Mouse (Mus musculus) heart, postnatal 36 days (tissue): ENCODE data around the gene Vstm5. TPM values are rescaled to one million over a fixed set of nuclear protein-coding genes. Genes with fewer than 3 reads are reported as not detected.

Experiments
- DNase-seq, 2 experiments: peaks; one replicate each; pipeline ENCODE4 v3.0.0; 2021 to 2022
- intact Hi-C: fragments of 180-260 bp; cut with DNase I; formaldehyde crosslinking; loops from one replicate; pipeline ENCODE4 v1.15.1; 2025
- total RNA-seq, 2 experiments: library from RNA; stranded (reverse); gene quantifications; 2 replicates each; pipeline ENCODE4 v1.2.3; 2021

The Vstm5 gene
- total RNA-seq, 2 experiments from 2014 or later = 0.19 to 0.38 TPM

DNA sequence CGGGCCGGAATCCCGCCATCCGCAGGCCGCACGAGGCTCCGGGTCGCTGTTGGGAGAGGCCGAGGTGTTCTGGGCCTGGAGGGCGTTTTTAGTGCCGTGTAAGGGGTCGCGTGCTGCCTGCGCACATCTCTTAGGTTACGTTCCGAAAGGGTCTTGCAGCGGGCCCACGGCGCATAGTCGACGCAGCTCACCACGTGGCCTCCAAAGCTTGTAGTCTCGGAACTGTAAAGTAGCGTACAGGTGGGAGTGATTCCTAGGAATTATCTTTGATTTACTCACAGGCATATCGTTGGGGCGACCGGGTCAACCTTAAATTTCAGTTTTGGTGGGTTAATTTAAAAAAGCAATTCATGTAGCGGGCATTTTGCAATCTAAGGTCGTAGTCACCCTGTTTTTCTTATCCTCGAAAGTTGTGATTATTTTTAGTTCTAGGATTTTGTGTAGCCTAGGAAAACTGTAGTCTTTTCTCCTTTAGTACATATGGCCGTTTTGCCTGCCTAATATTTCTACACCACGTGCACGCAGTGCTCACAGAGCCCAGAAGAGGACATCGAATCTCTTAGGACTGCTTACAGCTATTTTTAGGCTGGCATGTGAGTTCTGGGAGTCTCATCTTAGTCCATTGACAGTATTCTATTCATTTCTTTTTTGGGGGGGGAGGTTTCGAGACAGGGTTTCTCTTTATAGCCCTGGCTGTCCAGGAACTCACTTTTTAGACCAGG, 67.7 kb downstream of the Vstm5 start, which contains the start of gene 4931406C07Rik:
TSS of gene 4931406C07Rik (minus strand) at position 51 of the 722 bp plus-strand sequence.
- no peak for DNase-seq
- intact Hi-C loops = loop anchor here (1.0 to 5.0 kb wide), 2 partner anchors 27 to 51 kb away; partner anchors contain the start of genes Cep295 and Med17

DNA sequence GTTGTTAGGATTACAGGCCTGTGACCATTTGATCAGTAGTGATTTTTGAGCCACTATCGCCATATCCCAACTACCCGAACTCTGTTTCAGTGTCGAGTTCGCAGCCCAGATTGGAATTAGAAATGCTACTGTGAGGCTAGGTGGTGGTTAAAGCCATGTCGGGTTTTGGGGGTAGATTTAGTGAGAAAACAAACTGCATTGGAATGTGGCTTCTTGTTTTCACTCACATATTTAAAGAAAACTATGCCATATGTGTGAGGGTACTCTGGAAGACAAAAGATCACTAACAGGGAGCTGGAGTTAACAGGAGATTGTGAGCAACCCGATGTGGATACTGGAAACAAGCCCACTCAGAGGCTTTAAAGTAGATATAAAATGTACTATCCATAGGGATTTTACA, 68.4 kb downstream of the Vstm5 start:
- intact Hi-C loops = loop anchor here (5.0 kb wide), 1 partner anchor 50 kb away; the partner anchor contains the start of gene Cep295
- no peak for DNase-seq

DNA sequence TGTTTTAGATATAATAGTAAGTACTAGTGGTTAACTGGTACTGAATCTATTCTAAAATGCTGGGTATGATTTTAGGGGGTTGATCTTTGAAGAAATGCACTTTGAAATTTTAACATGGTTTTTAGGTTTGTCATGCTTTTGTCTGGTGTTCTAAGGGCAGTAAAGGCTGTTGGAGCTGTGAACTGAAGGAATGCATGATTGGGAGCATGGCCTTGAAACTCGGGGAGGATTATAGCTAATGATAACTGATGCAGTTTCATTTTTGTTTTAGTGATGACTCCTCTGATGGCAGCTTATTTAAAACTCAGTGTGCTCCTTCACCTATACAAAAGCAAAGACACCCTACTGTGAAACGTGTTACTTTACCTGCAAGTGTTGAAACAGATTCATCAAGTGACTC, 69.4 kb downstream of the Vstm5 start:
- no peak for DNase-seq
- intact Hi-C loops = loop anchor here (5.0 kb wide), 1 partner anchor 49 kb away; the partner anchor contains the start of gene Cep295

Other genes starting within 250 kb of the Vstm5 start
- 1 to 10 TPM; 4.7 to 7.1 TPM for gene Panx1, start 193.6 kb upstream of the Vstm5 start, total RNA-seq
- under 1 TPM; 0.08 to 0.16 TPM for gene Hephl1, start 126.9 kb upstream of the Vstm5 start, total RNA-seq
- gene Med17, start 40.9 kb downstream of the Vstm5 start, total RNA-seq = 10 to 100 TPM; 15.0 to 17.9 TPM
- gene Taf1d, start 67.2 kb downstream of the Vstm5 start, total RNA-seq = 10 to 100 TPM; 26.0 to 29.1 TPM
- 1 to 10 TPM; 6.1 to 6.5 TPM for gene 4931406C07Rik, start 67.4 kb downstream of the Vstm5 start, total RNA-seq
- gene Cep295, start 118.7 kb downstream of the Vstm5 start, total RNA-seq = 1 to 10 TPM; 5.7 to 7.5 TPM